Mouse (Mus musculus): Measurements from ENCODE around the gene Tmem151b. TPM values are rescaled to one million over a fixed set of nuclear protein-coding genes. Genes with fewer than 3 reads are reported as not detected.

Gene Tmem151b
- polyA plus RNA-seq, 1 experiment from 2014 or later, result 1.4 TPM

- ATAC-seq (replicated peaks; ENCODE audit: low FRiP score) (0 out of 2 replicates have a peak, but pooled peaks have one; percentile 5), DNase-seq (ENCODE audit: low spot score) (peak; percentile 62)
- H3K36me3 ChIP-seq (ENCODE audit: control insufficient read depth, insufficient read depth, low read length), result 0 out of 2 replicates have a peak, but pooled peaks cover 6% of the 10 kb centered on the region
- 51% methylated on average over 8 of the region's 8 CpGs for WGBS
- no peaks in the 10 kb centered on the region for H3K9me3 ChIP-seq (ENCODE audit: control insufficient read depth, low read length)
- H3K27ac ChIP-seq (ENCODE audit: low read depth, low read length), result no peak overlapping the region
- no peak overlapping the region for H3K4me2 ChIP-seq
- H3K9ac ChIP-seq (ENCODE audit: low read depth, low read length), result no peak overlapping the region
- no peaks in the 10 kb centered on the region for H3K27me3 ChIP-seq (replicated peaks; ENCODE audit: control insufficient read depth, insufficient read depth, low read length)
- no peak overlapping the region for H3K4me3 ChIP-seq (ENCODE audit: low read depth, low read length)
- H3K4me1 ChIP-seq (replicated peaks; ENCODE audit: control insufficient read depth, insufficient read depth, low read length), result peaks cover 10% of the 10 kb centered on the region
Measured at GRCm38 (mm10) chr17:45516488-45516887, 33.0 kb downstream of the Tmem151b start.

GRCm38 (mm10) chr17:45515806-45516205 is 33.7 kb downstream of the Tmem151b start:
- no peak overlapping the region for H3K27ac ChIP-seq (ENCODE audit: low read depth, low read length)
- H3K4me2 ChIP-seq, result no peak overlapping the region
- 84% methylated on average over 10 of the region's 10 CpGs for WGBS
- no peak overlapping the region for H3K4me3 ChIP-seq (ENCODE audit: low read depth, low read length)
- no peaks in the 10 kb centered on the region for H3K27me3 ChIP-seq (replicated peaks; ENCODE audit: control insufficient read depth, insufficient read depth, low read length)
- peaks cover 10% of the 10 kb centered on the region for H3K4me1 ChIP-seq (replicated peaks; ENCODE audit: control insufficient read depth, insufficient read depth, low read length)
- H3K9ac ChIP-seq (ENCODE audit: low read depth, low read length), result no peak overlapping the region
- ATAC-seq (replicated peaks; ENCODE audit: low FRiP score) (no peak), DNase-seq (ENCODE audit: low spot score) (no peak)
- 0 out of 2 replicates have a peak, but pooled peaks cover 6% of the 10 kb centered on the region for H3K36me3 ChIP-seq (ENCODE audit: control insufficient read depth, insufficient read depth, low read length)
- no peaks in the 10 kb centered on the region for H3K9me3 ChIP-seq (ENCODE audit: control insufficient read depth, low read length)

DNA sequence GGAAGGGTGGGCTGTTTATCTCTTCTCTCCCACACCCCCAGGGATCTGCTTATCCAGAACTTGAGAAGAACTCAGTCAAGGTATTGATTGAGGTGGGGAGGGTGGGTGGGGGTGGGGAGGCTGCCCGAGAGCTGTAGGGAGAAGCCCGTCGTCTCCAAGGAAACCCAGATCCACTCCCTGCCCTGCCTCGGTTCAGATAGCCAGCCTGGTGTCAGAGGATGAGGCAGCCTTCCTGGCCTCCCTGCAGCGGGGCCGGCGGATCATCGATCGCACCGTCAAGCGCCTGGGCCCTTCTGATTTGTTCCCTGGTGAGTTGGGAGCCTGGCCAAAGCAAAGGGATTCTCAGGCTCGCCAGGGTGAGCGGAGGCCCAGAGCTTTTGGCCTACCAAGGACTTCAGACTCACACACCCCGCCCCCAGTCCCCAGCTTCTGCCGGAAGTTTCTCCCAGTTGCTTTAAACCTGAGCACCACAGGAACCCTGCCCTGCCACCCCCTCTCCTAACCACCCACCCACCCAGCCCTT is 34.2 kb downstream of the Tmem151b start:
- Histone ChIP-seq H3K4me2 (no peak overlapping the region), H3K27me3 (replicated peaks; ENCODE audit: control insufficient read depth, insufficient read depth, low read length) (no peaks in the 10 kb centered on the region), H3K4me3 (ENCODE audit: low read depth, low read length) (no peak overlapping the region), H3K27ac (ENCODE audit: low read depth, low read length) (no peak overlapping the region), H3K9ac (ENCODE audit: low read depth, low read length) (no peak overlapping the region), H3K9me3 (ENCODE audit: control insufficient read depth, low read length) (no peaks in the 10 kb centered on the region), H3K36me3 (ENCODE audit: control insufficient read depth, insufficient read depth, low read length) (0 out of 2 replicates have a peak, but pooled peaks cover 6% of the 10 kb centered on the region), H3K4me1 (replicated peaks; ENCODE audit: control insufficient read depth, insufficient read depth, low read length) (peaks cover 10% of the 10 kb centered on the region)
- ATAC-seq (replicated peaks; ENCODE audit: low FRiP score) (no peak; the same call in 1 of the 2 replicates), DNase-seq (ENCODE audit: low spot score) (no peak)
- 47% methylated on average over 15 of the region's 15 CpGs for WGBS

DNA sequence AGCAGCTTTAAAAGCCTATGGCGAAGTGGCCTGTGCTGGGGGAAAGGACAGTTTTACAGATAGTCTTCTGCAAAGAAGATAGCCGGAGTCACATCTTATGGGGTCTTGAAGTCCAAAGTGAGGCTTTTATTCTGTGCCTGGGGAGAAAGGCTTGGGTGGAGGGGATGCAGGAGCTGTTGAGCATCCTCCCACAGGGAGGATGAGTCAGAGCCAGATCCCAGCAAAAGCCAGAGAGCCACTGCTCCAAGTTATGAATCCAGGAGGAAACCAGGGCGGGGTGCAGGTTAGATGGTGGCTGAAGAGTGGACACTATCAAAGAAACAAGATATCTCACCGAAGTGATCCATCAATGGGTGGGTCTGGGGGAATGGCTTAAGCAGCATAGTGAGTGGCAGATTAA is 37.7 kb downstream of the Tmem151b start:
- Histone ChIP-seq H3K36me3 (ENCODE audit: control insufficient read depth, insufficient read depth, low read length) (peaks cover 4% of the 10 kb centered on the region; the same call in 1 of the 2 replicates), H3K4me2 (no peak overlapping the region), H3K27ac (ENCODE audit: low read depth, low read length) (no peak overlapping the region), H3K4me1 (replicated peaks; ENCODE audit: control insufficient read depth, insufficient read depth, low read length) (peaks cover 9% of the 10 kb centered on the region; the same call in 1 of the 2 replicates), H3K4me3 (ENCODE audit: low read depth, low read length) (no peak overlapping the region), H3K9ac (ENCODE audit: low read depth, low read length) (no peak overlapping the region), H3K27me3 (replicated peaks; ENCODE audit: control insufficient read depth, insufficient read depth, low read length) (no peaks in the 10 kb centered on the region), H3K9me3 (ENCODE audit: control insufficient read depth, low read length) (no peaks in the 10 kb centered on the region)
- ATAC-seq (replicated peaks; ENCODE audit: low FRiP score) (no peak), DNase-seq (ENCODE audit: low spot score) (no peak)
- 78% methylated on average over 4 of the region's 4 CpGs for WGBS

DNA sequence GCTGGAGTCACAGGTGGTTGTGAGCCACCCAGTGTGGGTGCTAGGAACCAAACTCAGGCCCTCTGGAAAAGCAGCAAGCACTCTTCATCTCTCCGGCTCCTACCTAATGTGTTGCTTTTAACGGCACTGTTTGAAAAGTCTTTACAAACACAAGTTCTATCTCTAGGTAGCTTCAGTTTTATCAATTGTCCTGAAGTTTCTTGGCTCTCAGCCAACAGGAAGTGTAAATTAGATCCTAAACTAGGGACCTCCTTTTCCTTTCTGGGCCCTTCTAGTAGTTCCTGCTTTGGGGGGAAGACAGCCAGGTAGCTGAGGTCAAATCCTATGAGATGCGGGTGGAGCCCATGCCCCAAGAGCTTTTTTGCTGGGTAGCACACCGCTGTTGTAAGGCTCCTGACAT is 38.6 kb downstream of the Tmem151b start:
- Histone ChIP-seq H3K4me2 (no peak overlapping the region), H3K9me3 (ENCODE audit: control insufficient read depth, low read length) (no peaks in the 10 kb centered on the region), H3K4me1 (replicated peaks; ENCODE audit: control insufficient read depth, insufficient read depth, low read length) (peaks cover 7% of the 10 kb centered on the region; the same call in 1 of the 2 replicates), H3K9ac (ENCODE audit: low read depth, low read length) (no peak overlapping the region), H3K27ac (ENCODE audit: low read depth, low read length) (no peak overlapping the region), H3K36me3 (ENCODE audit: control insufficient read depth, insufficient read depth, low read length) (peaks cover 4% of the 10 kb centered on the region; the same call in 1 of the 2 replicates), H3K27me3 (replicated peaks; ENCODE audit: control insufficient read depth, insufficient read depth, low read length) (no peaks in the 10 kb centered on the region), H3K4me3 (ENCODE audit: low read depth, low read length) (no peak overlapping the region)
- no peak for ATAC-seq (replicated peaks; ENCODE audit: low FRiP score)
- DNase-seq (ENCODE audit: low spot score), result no peak
- 92% methylated on average over 4 of the region's 4 CpGs for WGBS

- Histone ChIP-seq H3K9ac (ENCODE audit: low read depth, low read length) (peak within 1 kb of the TSS; percentile 89), H3K27ac (ENCODE audit: low read depth, low read length) (peak within 1 kb of the TSS; percentile 74; the same call in 1 of the 2 replicates), H3K4me3 (ENCODE audit: low read depth, low read length) (peak within 1 kb of the TSS; percentile 82), H3K27me3 (replicated peaks; ENCODE audit: control insufficient read depth, insufficient read depth, low read length) (no peaks in the 10 kb centered on the region), H3K9me3 (ENCODE audit: control insufficient read depth, low read length) (no peaks in the 10 kb centered on the region), H3K4me2 (peak within 1 kb of the TSS; percentile 64), H3K4me1 (replicated peaks; ENCODE audit: control insufficient read depth, insufficient read depth, low read length) (peaks cover 6% of the 10 kb centered on the region; the same call in 1 of the 2 replicates), H3K36me3 (ENCODE audit: control insufficient read depth, insufficient read depth, low read length) (peaks cover 4% of the 10 kb centered on the region; the same call in 1 of the 2 replicates)
- peak; percentile 90 for ATAC-seq (replicated peaks; ENCODE audit: low FRiP score)
- under 1% methylated on average over 42 of the region's 42 CpGs for WGBS
- DNase-seq (ENCODE audit: low spot score), result peak; percentile 98
Measured at GRCm38 (mm10) chr17:45506700-45507189, 42.7 kb downstream of the Tmem151b start, which contains the start of gene Aars2. Gene Aars2, plus strand, starts transcription at chr17:45506841.

GRCm38 (mm10) chr17:45505941-45506465 is 43.5 kb downstream of the Tmem151b start:
- ATAC-seq (replicated peaks; ENCODE audit: low FRiP score) (no peak), DNase-seq (ENCODE audit: low spot score) (no peak)
- Histone ChIP-seq H3K9me3 (ENCODE audit: control insufficient read depth, low read length) (no peaks in the 10 kb centered on the region), H3K36me3 (ENCODE audit: control insufficient read depth, insufficient read depth, low read length) (peaks cover 4% of the 10 kb centered on the region; the same call in 1 of the 2 replicates), H3K27me3 (replicated peaks; ENCODE audit: control insufficient read depth, insufficient read depth, low read length) (no peaks in the 10 kb centered on the region), H3K27ac (ENCODE audit: low read depth, low read length) (no peak overlapping the region), H3K4me3 (ENCODE audit: low read depth, low read length) (no peak overlapping the region), H3K4me2 (no peak overlapping the region; the same call in 1 of the 2 replicates), H3K9ac (ENCODE audit: low read depth, low read length) (no peak overlapping the region), H3K4me1 (replicated peaks; ENCODE audit: control insufficient read depth, insufficient read depth, low read length) (peaks cover 6% of the 10 kb centered on the region; the same call in 1 of the 2 replicates)
- WGBS, result 72% methylated on average over 6 of the region's 6 CpGs

- Histone ChIP-seq H3K36me3 (ENCODE audit: control insufficient read depth, insufficient read depth, low read length) (no peaks in the 10 kb centered on the region; the same call in 1 of the 2 replicates), H3K9ac (ENCODE audit: low read depth, low read length) (no peak overlapping the region), H3K4me2 (no peak overlapping the region), H3K27me3 (replicated peaks; ENCODE audit: control insufficient read depth, insufficient read depth, low read length) (no peaks in the 10 kb centered on the region), H3K27ac (ENCODE audit: low read depth, low read length) (no peak overlapping the region; the same call in 1 of the 2 replicates), H3K9me3 (ENCODE audit: control insufficient read depth, low read length) (no peaks in the 10 kb centered on the region), H3K4me1 (replicated peaks; ENCODE audit: control insufficient read depth, insufficient read depth, low read length) (peaks cover 6% of the 10 kb centered on the region; the same call in 1 of the 2 replicates), H3K4me3 (ENCODE audit: low read depth, low read length) (no peak overlapping the region)
- ATAC-seq (replicated peaks; ENCODE audit: low FRiP score) (no peak), DNase-seq (ENCODE audit: low spot score) (no peak)
- WGBS, result 32% methylated on average over 5 of the region's 5 CpGs
Measured at GRCm38 (mm10) chr17:45503301-45503973, 46.0 kb downstream of the Tmem151b start.
